Mouse (Mus musculus) liver, embryonic 12.5 days (tissue): ENCODE measurements at regions not wholly inside any gene's neighbourhood (a gene's known extent, or its start where the extent isn't known, plus 50 kb on each side); places are given as distances from the start of the nearest gene placed in this dataset.

Experiments used
- ATAC-seq: fragments of 200-750 bp; cut with Nextera tagmentation; 2 replicates; pipeline ENCODE4 v1.8.0; 2017; ENCODE audit warnings: moderate number of reproducible peaks, mild to moderate bottlenecking, moderate library complexity
- H3K27ac ChIP-seq: fragments of 300-500 bp; sonication (generic); 2 replicates; pipeline ENCODE4 v1.5.1; 2016; ENCODE audit warnings: mild to moderate bottlenecking
- H3K27me3 ChIP-seq: fragments of 300-500 bp; sonication (generic); replicated peaks from 2 replicates; pipeline ENCODE4 v1.6.1; 2016; ENCODE audit warnings: mild to moderate bottlenecking, moderate library complexity
- H3K36me3 ChIP-seq: fragments of 300-500 bp; sonication (generic); 2 replicates; pipeline ENCODE4 v1.6.1; 2016; ENCODE audit warnings: mild to moderate bottlenecking, moderate library complexity
- H3K4me1 ChIP-seq: fragments of 300-500 bp; sonication (generic); 2 replicates; pipeline ENCODE4 v1.6.1; 2016
- H3K4me2 ChIP-seq: fragments of 300-500 bp; sonication (generic); 2 replicates; pipeline ENCODE4 v1.6.1; 2016; ENCODE audit warnings: mild to moderate bottlenecking, moderate library complexity
- H3K4me3 ChIP-seq: fragments of 300-500 bp; sonication (generic); 2 replicates; pipeline ENCODE4 v1.5.1; 2016; ENCODE audit warnings: mild to moderate bottlenecking, moderate library complexity
- H3K9ac ChIP-seq: fragments of 300-500 bp; sonication (generic); 2 replicates; pipeline ENCODE4 v1.6.1; 2016; ENCODE audit warnings: mild to moderate bottlenecking, moderate library complexity
- H3K9me3 ChIP-seq: fragments of 300-500 bp; sonication (generic); replicated peaks from 2 replicates; pipeline ENCODE4 v1.6.1; 2016; ENCODE audit warnings: mild to moderate bottlenecking, moderate library complexity
- WGBS: fragments of 180-500 bp; shearing (Covaris S2); methylation state at CpG from one replicate; pipeline ENCODE4 v1.1.7; 2016; ENCODE audit not compliant: insufficient replicate concordance; 5-methylcytosine and 5-hydroxymethylcytosine counted together

DNA sequence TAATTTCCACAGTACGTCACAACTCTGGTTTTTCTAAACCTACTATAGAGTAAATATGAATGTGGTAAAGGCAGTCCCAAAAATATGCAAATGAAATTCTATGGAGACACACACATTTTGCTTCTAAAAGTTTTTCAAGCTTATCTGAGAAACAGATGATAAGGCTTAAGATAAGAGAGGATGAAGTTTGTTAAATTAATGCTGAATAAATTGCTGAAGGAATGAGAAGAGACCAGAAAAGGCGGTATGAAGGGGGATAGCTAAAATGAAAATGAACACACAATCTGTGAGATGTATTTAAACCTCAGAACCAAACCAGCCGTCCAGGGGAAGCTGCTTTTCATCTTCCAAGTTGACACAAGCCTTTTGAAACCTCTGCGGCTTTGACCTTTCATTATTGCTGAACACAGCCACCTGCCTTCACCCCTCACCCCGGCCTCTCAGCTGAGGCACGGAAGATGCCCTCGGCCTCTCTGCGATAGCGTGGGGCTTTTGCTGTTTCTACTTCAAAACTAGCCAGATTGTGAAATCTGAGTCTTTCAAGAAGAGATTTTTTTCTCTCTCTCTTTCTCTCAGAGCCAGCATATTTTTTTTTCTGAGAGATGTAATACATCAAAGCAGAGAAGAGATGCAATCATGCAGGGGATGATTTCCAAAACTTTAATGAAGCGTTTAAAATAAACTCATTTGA, 328.7 kb upstream of the Rag2 start:
- H3K27ac ChIP-seq: no peak overlapping the region
- ATAC-seq: no peak
- H3K4me3 ChIP-seq: no peak overlapping the region
- no peak overlapping the region for H3K9ac ChIP-seq
- 65% methylated on average over 10 of the region's 10 CpGs for WGBS
- H3K27me3 ChIP-seq: no peaks in the 10 kb centered on the region
- H3K9me3 ChIP-seq: no peaks in the 10 kb centered on the region
- H3K36me3 ChIP-seq: no peaks in the 10 kb centered on the region
- no peak overlapping the region for H3K4me2 ChIP-seq
- peaks cover 3% of the 10 kb centered on the region; the same call in 1 of the 2 replicates for H3K4me1 ChIP-seq

DNA sequence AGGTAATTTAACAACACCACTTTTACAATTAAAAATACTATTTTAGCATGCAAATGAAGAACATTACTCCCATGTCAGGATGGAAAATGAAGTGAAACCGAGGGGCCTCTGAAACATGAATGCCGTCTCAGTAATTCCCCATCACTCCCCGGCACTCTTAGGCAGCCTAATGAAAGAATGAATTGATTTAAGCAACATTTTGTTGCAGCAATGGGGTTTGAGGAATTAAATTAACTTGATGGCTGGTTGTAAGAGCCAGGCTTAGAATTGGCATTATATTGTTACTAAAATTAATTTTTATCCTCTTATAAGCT, 328.2 kb upstream of the Rag2 start:
- Histone ChIP-seq H3K4me2 (no peak overlapping the region), H3K36me3 (no peaks in the 10 kb centered on the region), H3K4me3 (no peak overlapping the region), H3K27ac (no peak overlapping the region), H3K27me3 (no peaks in the 10 kb centered on the region), H3K9me3 (no peaks in the 10 kb centered on the region), H3K4me1 (no peaks in the 10 kb centered on the region), H3K9ac (no peak overlapping the region)
- no peak for ATAC-seq
- WGBS: 72% methylated on average over 3 of the region's 3 CpGs

DNA sequence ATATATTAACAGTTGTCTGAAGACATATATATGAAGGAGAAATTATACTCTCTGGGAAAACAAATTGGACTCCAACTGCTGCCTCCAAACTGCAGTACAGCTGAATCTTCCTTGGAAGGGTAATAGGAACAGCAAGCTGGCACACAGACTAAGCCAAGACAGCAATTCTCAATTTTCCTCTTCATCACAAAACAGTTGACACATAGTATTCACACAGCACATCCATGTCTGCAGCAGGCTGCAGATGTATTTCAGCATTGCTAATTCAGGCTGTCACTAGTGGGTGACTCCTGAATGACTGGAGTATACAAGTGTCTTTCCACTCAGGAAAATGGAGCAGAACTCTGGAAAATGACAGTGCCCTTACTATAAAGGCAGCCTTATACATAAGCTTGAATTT, 327.7 kb upstream of the Rag2 start:
- Histone ChIP-seq H3K4me3 (no peak overlapping the region), H3K9ac (no peak overlapping the region), H3K36me3 (no peaks in the 10 kb centered on the region), H3K9me3 (no peaks in the 10 kb centered on the region), H3K4me1 (no peaks in the 10 kb centered on the region), H3K4me2 (no peak overlapping the region), H3K27ac (no peak overlapping the region), H3K27me3 (no peaks in the 10 kb centered on the region)
- ATAC-seq: no peak

DNA sequence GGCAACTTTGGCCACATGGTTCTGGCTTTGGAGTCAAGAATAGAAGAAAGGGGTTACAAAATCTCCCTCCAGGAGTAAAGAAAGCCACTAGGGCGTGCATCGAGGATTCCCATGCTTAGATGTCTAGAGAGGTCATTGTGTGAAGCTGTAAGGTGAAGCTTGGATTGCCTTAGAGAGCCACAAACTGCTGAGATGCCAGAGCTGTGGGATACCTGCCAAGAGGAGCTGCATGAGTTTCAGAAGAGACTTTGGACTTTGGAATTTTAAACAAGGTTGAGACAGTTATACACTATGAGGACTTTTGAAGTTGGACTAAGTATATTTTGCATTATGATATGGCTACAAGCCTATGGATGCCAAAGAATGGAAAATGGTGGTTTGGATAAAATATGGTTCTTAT, 325.4 kb upstream of the Rag2 start:
- no peaks in the 10 kb centered on the region for H3K27me3 ChIP-seq
- H3K9ac ChIP-seq: no peak overlapping the region
- H3K27ac ChIP-seq: no peak overlapping the region
- no peaks in the 10 kb centered on the region for H3K36me3 ChIP-seq
- no peaks in the 10 kb centered on the region for H3K9me3 ChIP-seq
- H3K4me1 ChIP-seq: no peaks in the 10 kb centered on the region
- no peak overlapping the region for H3K4me3 ChIP-seq
- 63% methylated on average over 2 of the region's 2 CpGs for WGBS
- no peak overlapping the region for H3K4me2 ChIP-seq
- no peak for ATAC-seq

DNA sequence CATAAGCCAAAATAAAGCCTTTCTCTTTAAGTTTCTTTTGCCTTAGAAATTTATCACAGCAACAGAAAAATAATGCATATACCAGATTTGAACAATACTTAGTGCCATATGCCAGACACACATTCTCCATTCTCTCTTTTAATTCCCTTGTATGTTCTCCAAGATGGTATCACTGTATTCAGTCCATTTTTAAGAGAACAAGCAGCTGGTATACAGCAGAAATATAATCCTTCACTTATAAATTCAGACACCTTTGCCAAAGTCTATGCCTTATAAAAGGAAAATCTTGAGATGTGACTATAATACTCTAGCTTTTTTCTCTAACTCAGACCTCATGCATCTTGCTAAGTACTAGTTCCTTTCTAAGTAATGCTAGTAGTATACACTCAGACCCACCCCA, 324.4 kb upstream of the Rag2 start:
- ATAC-seq: no peak
- Histone ChIP-seq H3K4me2 (no peak overlapping the region), H3K36me3 (no peaks in the 10 kb centered on the region), H3K4me1 (no peaks in the 10 kb centered on the region), H3K4me3 (no peak overlapping the region), H3K27ac (no peak overlapping the region), H3K9ac (no peak overlapping the region), H3K9me3 (no peaks in the 10 kb centered on the region), H3K27me3 (no peaks in the 10 kb centered on the region)

DNA sequence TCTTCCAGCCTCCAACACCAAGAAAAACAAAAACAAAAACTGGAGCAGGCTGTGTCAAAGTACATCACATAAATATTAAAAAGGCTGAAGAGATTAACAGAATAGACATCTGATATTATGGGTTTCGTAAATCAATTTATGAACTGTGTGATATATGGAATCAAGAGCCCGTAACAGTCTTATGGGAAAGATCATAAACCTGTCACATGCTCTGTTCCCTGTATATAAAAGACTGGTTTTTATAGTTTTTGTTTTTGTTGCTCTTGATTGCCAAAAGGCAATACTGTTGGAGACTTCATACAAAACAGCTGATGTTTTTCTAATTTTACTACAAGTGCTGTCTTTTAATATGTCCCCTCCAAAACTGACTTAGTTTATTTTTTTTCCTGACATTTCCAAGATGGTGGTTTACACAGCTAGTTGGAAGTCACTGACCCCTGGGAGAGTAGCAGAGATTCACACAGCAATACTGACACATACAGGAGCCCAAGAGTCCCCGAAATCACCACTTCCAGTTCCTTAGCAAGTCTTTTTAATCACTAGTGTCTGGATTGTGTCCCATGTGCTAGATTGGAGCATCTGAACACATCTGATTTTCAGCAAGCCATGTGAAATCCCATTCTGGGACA, 303.1 kb upstream of the Rag2 start:
- Histone ChIP-seq H3K4me3 (no peak overlapping the region), H3K4me1 (no peaks in the 10 kb centered on the region), H3K9ac (no peak overlapping the region), H3K27ac (no peak overlapping the region), H3K4me2 (no peak overlapping the region), H3K27me3 (no peaks in the 10 kb centered on the region), H3K9me3 (no peaks in the 10 kb centered on the region), H3K36me3 (no peaks in the 10 kb centered on the region)
- 64% methylated on average over 3 of the region's 3 CpGs for WGBS
- no peak for ATAC-seq

DNA sequence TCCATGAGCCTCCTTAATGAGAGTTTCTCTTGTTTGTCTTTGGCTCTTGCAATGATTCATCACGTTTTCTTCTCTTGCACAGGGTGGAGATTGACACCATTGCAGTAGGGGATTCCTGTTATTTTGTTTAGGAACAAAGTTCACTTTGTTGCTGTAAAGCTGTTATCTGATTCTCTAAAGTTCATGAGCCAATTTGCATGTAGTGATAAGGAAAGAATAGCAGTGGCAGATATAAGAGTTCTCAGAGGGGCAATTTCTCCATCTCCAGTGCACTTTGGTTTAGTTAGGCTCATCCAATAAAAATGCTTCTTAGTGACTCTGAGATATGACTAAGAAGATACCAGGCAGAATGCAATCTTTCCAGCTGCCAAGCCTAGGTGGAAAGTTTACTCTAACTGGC, 267.8 kb upstream of the Rag2 start:
- no peaks in the 10 kb centered on the region for H3K36me3 ChIP-seq
- H3K9me3 ChIP-seq: no peaks in the 10 kb centered on the region
- H3K27ac ChIP-seq: no peak overlapping the region
- H3K4me3 ChIP-seq: no peak overlapping the region
- no peaks in the 10 kb centered on the region for H3K27me3 ChIP-seq
- no peak overlapping the region for H3K9ac ChIP-seq
- no peaks in the 10 kb centered on the region for H3K4me1 ChIP-seq
- no peak for ATAC-seq
- 28% methylated on average over 1 of the region's 1 CpGs for WGBS
- no peak overlapping the region for H3K4me2 ChIP-seq

DNA sequence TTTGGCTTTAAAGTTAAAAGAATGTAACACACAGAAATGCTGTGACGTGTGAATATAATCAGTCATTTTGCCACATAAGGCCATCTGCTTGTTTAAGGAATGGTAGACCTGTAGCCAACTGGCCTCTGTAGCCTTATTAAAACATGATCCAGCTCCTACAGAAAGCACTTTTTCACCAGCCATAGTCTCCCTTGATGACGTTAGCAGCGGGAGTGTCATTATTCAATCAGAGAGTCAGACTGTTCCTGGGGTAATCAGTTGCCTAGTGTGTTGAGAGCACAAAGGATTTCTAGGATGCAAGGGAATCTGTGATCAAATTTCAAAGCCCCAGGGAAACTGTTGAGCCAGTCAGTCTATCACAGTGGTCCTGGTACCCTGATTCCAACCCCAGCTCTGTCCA, 260.3 kb upstream of the Rag2 start:
- 62% methylated on average over 3 of the region's 3 CpGs for WGBS

DNA sequence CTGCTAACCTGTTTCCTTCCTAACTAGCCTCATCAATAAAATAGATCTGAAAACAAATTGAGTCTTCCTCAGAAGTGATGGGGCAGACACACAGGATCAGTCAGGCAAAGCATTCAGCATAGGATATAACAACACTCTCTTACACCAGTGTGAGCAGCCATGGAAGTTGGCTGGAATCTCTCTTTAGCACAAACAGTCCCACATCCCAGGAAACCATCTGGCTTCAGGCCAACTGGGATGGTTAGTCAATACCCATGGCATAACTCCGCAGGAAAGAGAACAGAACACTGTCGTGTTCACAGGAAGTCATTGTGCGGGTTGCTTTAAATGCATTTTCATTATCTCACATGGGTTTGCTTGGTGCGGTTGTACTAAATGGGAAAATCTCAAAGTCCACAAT, 256.2 kb upstream of the Rag2 start:
- Histone ChIP-seq H3K4me1 (0 out of 2 replicates have a peak, but pooled peaks cover 10% of the 10 kb centered on the region), H3K4me2 (no peak overlapping the region), H3K9ac (no peak overlapping the region), H3K27ac (no peak overlapping the region), H3K4me3 (no peak overlapping the region), H3K27me3 (no peaks in the 10 kb centered on the region), H3K36me3 (no peaks in the 10 kb centered on the region), H3K9me3 (no peaks in the 10 kb centered on the region)
- no peak for ATAC-seq
- 57% methylated on average over 4 of the region's 4 CpGs for WGBS

More for the DNA sequence above, 260.3 kb upstream of the Rag2 start:
- 0 out of 2 replicates have a peak, but pooled peaks cover 4% of the 10 kb centered on the region for H3K4me1 ChIP-seq
- no peak overlapping the region for H3K9ac ChIP-seq
- no peaks in the 10 kb centered on the region for H3K36me3 ChIP-seq
- H3K4me3 ChIP-seq: no peak overlapping the region
- no peak overlapping the region for H3K4me2 ChIP-seq
- no peaks in the 10 kb centered on the region for H3K27me3 ChIP-seq
- ATAC-seq: no peak
- H3K27ac ChIP-seq: no peak overlapping the region
- no peaks in the 10 kb centered on the region for H3K9me3 ChIP-seq

DNA sequence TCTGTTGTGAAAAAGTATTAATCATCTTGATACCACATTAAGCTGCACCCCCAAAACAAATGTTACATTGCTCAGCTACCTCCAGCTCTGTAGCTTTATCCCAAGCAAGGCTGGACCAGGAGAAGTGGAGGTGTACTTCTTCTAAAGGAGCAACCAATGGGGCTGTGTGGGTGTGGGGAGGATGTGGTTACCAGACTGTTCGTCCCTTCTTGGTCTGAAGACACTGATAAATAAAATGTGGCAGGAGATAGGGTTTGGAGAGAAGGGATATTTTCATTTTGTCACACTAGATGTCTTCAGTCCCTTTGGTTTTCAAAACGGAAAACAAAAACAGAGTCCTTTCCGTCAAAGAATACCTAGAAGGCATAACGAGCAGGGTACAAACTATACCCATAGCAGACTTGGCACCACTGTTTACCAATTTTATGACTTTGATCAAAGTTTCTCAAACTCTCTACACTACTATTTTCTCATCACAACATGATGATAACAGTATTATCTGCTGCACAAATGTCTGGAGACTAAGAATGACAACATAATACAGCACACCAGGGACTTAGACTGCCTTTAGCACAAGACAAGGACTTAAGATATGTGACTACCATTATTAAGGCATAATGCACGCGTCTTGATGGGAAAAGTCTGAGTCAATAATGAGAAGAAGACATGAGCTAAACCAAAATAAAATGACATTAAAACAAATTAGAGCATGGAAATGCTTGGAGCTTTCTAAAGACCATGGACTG, 253.4 kb upstream of the Rag2 start:
- Histone ChIP-seq H3K4me2 (peak overlapping the region; percentile 6; the same call in 1 of the 2 replicates), H3K36me3 (no peaks in the 10 kb centered on the region), H3K4me3 (no peak overlapping the region), H3K9ac (no peak overlapping the region), H3K27ac (no peak overlapping the region), H3K9me3 (no peaks in the 10 kb centered on the region), H3K4me1 (0 out of 2 replicates have a peak, but pooled peaks cover 7% of the 10 kb centered on the region), H3K27me3 (no peaks in the 10 kb centered on the region)
- 34% methylated on average over 6 of the region's 6 CpGs for WGBS
- ATAC-seq: peak; percentile 87

DNA sequence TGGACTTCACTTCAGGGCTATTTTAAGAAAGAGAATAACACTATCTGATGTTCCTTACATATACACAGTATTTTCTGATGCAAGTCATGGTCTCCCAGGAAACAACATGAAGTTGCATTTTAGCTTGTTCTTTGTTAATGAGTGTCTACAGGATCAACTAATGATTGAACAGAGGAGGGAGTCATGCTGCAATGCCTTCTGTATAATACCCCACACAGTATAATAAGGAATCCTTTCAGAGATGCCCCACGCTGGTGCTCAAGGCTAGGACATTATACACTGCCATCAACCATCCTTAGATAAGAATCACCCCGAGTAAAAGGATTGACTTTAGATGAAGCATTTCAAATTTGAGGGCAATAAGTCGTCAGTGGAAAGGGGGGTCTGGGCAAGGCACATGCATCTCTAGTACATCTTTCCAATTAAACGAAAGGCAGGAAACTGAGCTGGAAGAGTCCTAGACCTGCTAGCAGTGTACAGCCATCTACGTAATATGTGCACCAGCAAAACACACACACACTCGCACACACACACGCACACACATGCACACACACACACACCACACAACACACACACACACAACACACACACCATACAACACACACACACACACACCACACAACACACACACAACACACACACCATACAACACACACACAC, 252.6 kb upstream of the Rag2 start:
- no peaks in the 10 kb centered on the region for H3K9me3 ChIP-seq
- 81% methylated on average over 7 of the region's 7 CpGs for WGBS
- H3K36me3 ChIP-seq: no peaks in the 10 kb centered on the region
- no peak overlapping the region for H3K4me3 ChIP-seq
- H3K4me2 ChIP-seq: no peak overlapping the region
- no peak overlapping the region for H3K27ac ChIP-seq
- no peak for ATAC-seq
- H3K27me3 ChIP-seq: no peaks in the 10 kb centered on the region
- 0 out of 2 replicates have a peak, but pooled peaks cover 7% of the 10 kb centered on the region for H3K4me1 ChIP-seq
- no peak overlapping the region for H3K9ac ChIP-seq

DNA sequence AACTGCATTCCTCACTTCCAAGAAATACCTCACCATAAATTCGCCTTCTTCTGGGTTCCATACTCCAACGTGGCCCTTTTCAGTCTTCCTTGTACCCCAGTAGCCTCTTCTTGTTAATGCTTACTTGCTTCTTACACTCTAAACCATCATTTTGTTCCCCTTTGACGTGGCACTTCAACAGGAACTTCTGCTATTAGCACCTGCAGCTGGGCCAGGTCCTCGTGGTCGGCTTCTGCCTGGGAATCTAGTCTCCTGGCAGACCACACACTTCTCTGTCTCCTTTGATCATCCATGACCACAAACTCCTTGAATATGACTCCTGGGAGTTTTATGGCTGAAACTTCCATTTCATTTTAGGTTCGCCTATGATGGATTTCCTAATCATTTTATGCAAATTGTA, 243.9 kb upstream of the Rag2 start:
- Histone ChIP-seq H3K27ac (no peak overlapping the region), H3K4me3 (no peak overlapping the region), H3K4me1 (no peaks in the 10 kb centered on the region), H3K27me3 (no peaks in the 10 kb centered on the region), H3K9ac (no peak overlapping the region), H3K4me2 (no peak overlapping the region), H3K36me3 (no peaks in the 10 kb centered on the region), H3K9me3 (no peaks in the 10 kb centered on the region)
- no peak for ATAC-seq
- WGBS: 54% methylated on average over 6 of the region's 6 CpGs
